Mouse (Mus musculus): ENCODE measurements around the gene Rpl37a. TPM values are rescaled to one million over a fixed set of nuclear protein-coding genes. Genes with fewer than 3 reads are reported as not detected.

Rpl37a gene
- 292 and 302 TPM in 2 replicates for total RNA-seq (2014; fragmentation: Nextera tagmentation)
- total RNA-seq (2017): 1,269 and 1,321 TPM in 2 replicates
- 154 and 162 TPM in 2 replicates for polyA plus RNA-seq (2012)

GRCm38 (mm10) chr1:72710753-72711653 is at the start of gene Rpl37a:
Gene Rpl37a, plus strand, starts transcription at chr1:72711290.
- peaks cover 41% of the 10 kb centered on the region for H3K36me3 ChIP-seq (replicated peaks)
- DNase-seq (ENCODE audit: low spot score) (peak; percentile 73), ATAC-seq (ENCODE audit: extremely low read depth, insufficient number of reproducible peaks, low FRiP score, poor library complexity, severe bottlenecking) (peak; percentile 78)
- TF ChIP-seq TAL1 (conservative IDR thresholded peaks at IDR 0.05; ENCODE audit: low read depth, low read length) (no peak), CTCF (IDR thresholded peaks at IDR 0.05; ENCODE audit: low read depth, low read length) (no peak), GATA2 (IDR thresholded peaks at IDR 0.05; ENCODE audit: borderline replicate concordance, low read depth, low read length) (no peak), POLR2AphosphoS5 (IDR thresholded peaks at IDR 0.05; ENCODE audit: insufficient replicate concordance, low read depth, low read length) (peak; percentile 80; the same call in 1 of the 2 replicates), GATA1 (IDR thresholded peaks at IDR 0.05; ENCODE audit: borderline replicate concordance, low read length) (no peak)
- no peaks in the 10 kb centered on the region for H3K9me3 ChIP-seq (replicated peaks)
- peaks cover 24% of the 10 kb centered on the region for H3K4me1 ChIP-seq (ENCODE audit: insufficient read depth, low read depth, low read length)
- H3K27me3 ChIP-seq (ENCODE audit: insufficient read depth, low read length): peaks cover 3% of the 10 kb centered on the region; the same call in 1 of the 2 replicates
- H3K4me3 ChIP-seq (ENCODE audit: low read depth, low read length): peak within 1 kb of the TSS; percentile 86

GRCm38 (mm10) chr1:72673070-72673469 is 38.0 kb upstream of the Rpl37a start:
- no peak for DNase-seq (ENCODE audit: low spot score)
- ATAC-seq (ENCODE audit: extremely low read depth, insufficient number of reproducible peaks, low FRiP score, poor library complexity, severe bottlenecking): no peak

GRCm38 (mm10) chr1:72696256-72696655 is 14.8 kb upstream of the Rpl37a start:
- ATAC-seq (ENCODE audit: extremely low read depth, insufficient number of reproducible peaks, low FRiP score, poor library complexity, severe bottlenecking) (no peak), DNase-seq (ENCODE audit: low spot score) (no peak)
- Histone ChIP-seq H3K36me3 (replicated peaks) (no peaks in the 10 kb centered on the region), H3K4me3 (ENCODE audit: low read depth, low read length) (no peak overlapping the region), H3K27me3 (ENCODE audit: insufficient read depth, low read length) (peaks cover 14% of the 10 kb centered on the region), H3K4me1 (ENCODE audit: insufficient read depth, low read depth, low read length) (no peaks in the 10 kb centered on the region), H3K9me3 (replicated peaks) (no peaks in the 10 kb centered on the region)
- TF ChIP-seq CTCF (IDR thresholded peaks at IDR 0.05; ENCODE audit: low read depth, low read length): no peak
- TF ChIP-seq GATA1 (IDR thresholded peaks at IDR 0.05; ENCODE audit: borderline replicate concordance, low read length): no peak

More at GRCm38 (mm10) chr1:72673070-72673469, 38.0 kb upstream of the Rpl37a start:
- Histone ChIP-seq H3K4me3 (ENCODE audit: low read depth, low read length) (no peak overlapping the region), H3K4me1 (ENCODE audit: insufficient read depth, low read depth, low read length) (no peaks in the 10 kb centered on the region), H3K27me3 (ENCODE audit: insufficient read depth, low read length) (no peaks in the 10 kb centered on the region; the same call in 1 of the 2 replicates), H3K9me3 (replicated peaks) (no peaks in the 10 kb centered on the region), H3K36me3 (replicated peaks) (no peaks in the 10 kb centered on the region)
- TF ChIP-seq POLR2AphosphoS5 (IDR thresholded peaks at IDR 0.05; ENCODE audit: insufficient replicate concordance, low read depth, low read length) (no peak), TAL1 (conservative IDR thresholded peaks at IDR 0.05; ENCODE audit: low read depth, low read length) (no peak), GATA1 (IDR thresholded peaks at IDR 0.05; ENCODE audit: borderline replicate concordance, low read length) (no peak), GATA2 (IDR thresholded peaks at IDR 0.05; ENCODE audit: borderline replicate concordance, low read depth, low read length) (no peak), CTCF (IDR thresholded peaks at IDR 0.05; ENCODE audit: low read depth, low read length) (no peak)

DNA sequence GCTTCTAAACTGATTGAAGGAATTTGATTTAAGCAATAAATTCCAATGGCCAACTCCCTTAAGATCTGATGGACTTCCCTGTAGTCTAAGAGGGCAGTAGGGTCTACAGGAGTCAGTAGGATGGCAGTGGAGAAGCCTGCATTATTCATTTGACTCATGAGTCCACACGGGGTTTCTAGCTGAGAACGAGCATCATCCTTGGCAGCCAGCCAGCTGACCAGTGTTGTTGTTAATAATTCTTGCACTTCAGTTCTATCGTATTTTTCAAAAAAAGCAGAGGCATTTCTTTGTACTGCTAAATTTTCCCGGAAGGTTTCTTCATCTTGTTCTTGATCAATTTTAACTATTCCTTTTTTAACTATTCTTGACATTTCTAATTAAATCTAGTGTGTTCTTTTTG is 12.4 kb upstream of the Rpl37a start:
- ATAC-seq (ENCODE audit: extremely low read depth, insufficient number of reproducible peaks, low FRiP score, poor library complexity, severe bottlenecking) (no peak), DNase-seq (ENCODE audit: low spot score) (no peak)
- H3K36me3 ChIP-seq (replicated peaks): no peaks in the 10 kb centered on the region
- no peak overlapping the region for H3K4me3 ChIP-seq (ENCODE audit: low read depth, low read length)
- peaks cover 15% of the 10 kb centered on the region for H3K27me3 ChIP-seq (ENCODE audit: insufficient read depth, low read length)
- no peak for TF ChIP-seq CTCF (IDR thresholded peaks at IDR 0.05; ENCODE audit: low read depth, low read length)
- TF ChIP-seq GATA1 (IDR thresholded peaks at IDR 0.05; ENCODE audit: borderline replicate concordance, low read length): no peak
- no peak for TF ChIP-seq GATA2 (IDR thresholded peaks at IDR 0.05; ENCODE audit: borderline replicate concordance, low read depth, low read length)
- TF ChIP-seq POLR2AphosphoS5 (IDR thresholded peaks at IDR 0.05; ENCODE audit: insufficient replicate concordance, low read depth, low read length): no peak
- TF ChIP-seq TAL1 (conservative IDR thresholded peaks at IDR 0.05; ENCODE audit: low read depth, low read length): no peak
- no peaks in the 10 kb centered on the region for H3K9me3 ChIP-seq (replicated peaks)
- no peaks in the 10 kb centered on the region for H3K4me1 ChIP-seq (ENCODE audit: insufficient read depth, low read depth, low read length)

DNA sequence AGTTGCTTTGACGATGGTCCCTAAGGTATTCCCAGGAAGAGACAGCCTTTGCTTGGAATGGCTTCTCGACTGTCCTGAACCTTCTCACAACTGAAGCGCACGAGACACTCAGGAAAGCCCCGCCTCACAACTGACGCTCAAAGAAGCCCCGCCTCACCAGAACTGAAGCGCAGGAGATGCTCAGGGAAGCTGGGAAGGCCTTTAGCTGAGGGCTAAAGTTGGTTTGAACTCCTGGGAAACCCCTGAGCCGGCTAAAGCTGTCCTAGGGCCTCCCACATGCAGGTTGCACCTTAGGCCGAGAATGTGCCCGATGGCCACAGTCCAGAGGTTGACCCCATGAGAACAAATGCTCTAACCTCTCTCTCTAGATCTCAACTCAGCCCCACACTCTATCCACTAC is 10.6 kb upstream of the Rpl37a start, which contains the start of gene Ankar:
Gene Ankar (minus strand): TSS at position 101 of the 400 bp plus-strand sequence.
- Histone ChIP-seq H3K27me3 (ENCODE audit: insufficient read depth, low read length) (peaks cover 19% of the 10 kb centered on the region), H3K4me1 (ENCODE audit: insufficient read depth, low read depth, low read length) (no peaks in the 10 kb centered on the region), H3K36me3 (replicated peaks) (no peaks in the 10 kb centered on the region), H3K9me3 (replicated peaks) (no peaks in the 10 kb centered on the region), H3K4me3 (ENCODE audit: low read depth, low read length) (no peak within 1 kb of the TSS)
- no peak for TF ChIP-seq CTCF (IDR thresholded peaks at IDR 0.05; ENCODE audit: low read depth, low read length)
- no peak for TF ChIP-seq GATA2 (IDR thresholded peaks at IDR 0.05; ENCODE audit: borderline replicate concordance, low read depth, low read length)
- no peak for TF ChIP-seq GATA1 (IDR thresholded peaks at IDR 0.05; ENCODE audit: borderline replicate concordance, low read length)
- TF ChIP-seq TAL1 (conservative IDR thresholded peaks at IDR 0.05; ENCODE audit: low read depth, low read length): no peak
- no peak for TF ChIP-seq POLR2AphosphoS5 (IDR thresholded peaks at IDR 0.05; ENCODE audit: insufficient replicate concordance, low read depth, low read length)
- DNase-seq (ENCODE audit: low spot score) (no peak), ATAC-seq (ENCODE audit: extremely low read depth, insufficient number of reproducible peaks, low FRiP score, poor library complexity, severe bottlenecking) (no peak)

GRCm38 (mm10) chr1:72707525-72707924 is 3.6 kb upstream of the Rpl37a start:
- ATAC-seq (ENCODE audit: extremely low read depth, insufficient number of reproducible peaks, low FRiP score, poor library complexity, severe bottlenecking) (no peak), DNase-seq (ENCODE audit: low spot score) (no peak)
- Histone ChIP-seq H3K9me3 (replicated peaks) (no peaks in the 10 kb centered on the region), H3K27me3 (ENCODE audit: insufficient read depth, low read length) (peaks cover 11% of the 10 kb centered on the region), H3K4me1 (ENCODE audit: insufficient read depth, low read depth, low read length) (peaks cover 5% of the 10 kb centered on the region), H3K4me3 (ENCODE audit: low read depth, low read length) (no peak overlapping the region), H3K36me3 (replicated peaks) (peaks cover 8% of the 10 kb centered on the region)
- TF ChIP-seq GATA1 (IDR thresholded peaks at IDR 0.05; ENCODE audit: borderline replicate concordance, low read length) (no peak), CTCF (IDR thresholded peaks at IDR 0.05; ENCODE audit: low read depth, low read length) (no peak), TAL1 (conservative IDR thresholded peaks at IDR 0.05; ENCODE audit: low read depth, low read length) (no peak), POLR2AphosphoS5 (IDR thresholded peaks at IDR 0.05; ENCODE audit: insufficient replicate concordance, low read depth, low read length) (no peak), GATA2 (IDR thresholded peaks at IDR 0.05; ENCODE audit: borderline replicate concordance, low read depth, low read length) (no peak)
